ENCODE assay signal across 21 mouse cellular contexts in the genomic region with DNA sequence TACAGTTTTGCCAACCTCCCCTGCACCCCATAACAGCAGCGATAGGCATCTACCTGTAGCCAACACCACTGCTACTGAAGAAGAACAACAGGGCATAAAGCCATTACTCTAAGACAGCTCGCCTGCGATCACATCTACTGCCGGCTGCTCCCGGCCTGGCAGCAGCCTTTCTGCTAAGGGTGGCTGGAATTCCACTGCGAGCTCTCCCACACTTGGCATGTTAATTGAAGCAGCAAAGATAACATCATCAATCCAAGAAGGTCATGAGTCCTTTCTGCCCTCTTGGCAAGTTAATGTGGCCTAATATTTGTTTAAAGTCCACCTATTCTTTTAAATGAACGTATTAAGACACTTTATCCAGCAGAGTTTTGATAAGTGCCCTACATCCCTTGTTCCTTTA.
A peak's percentile ranks its signal among the peaks of the same experiment; 100 is the strongest.
DNase-seq lines count a peak whose midpoint lies in the region; ATAC-seq and TF ChIP-seq lines count a peak whose summit lies in the region.
"Had no signal": no experiment of that assay in that cellular context is flagged by ENCODE, and none has a peak within 500 bp of the region (broad histone marks: within the 10 kb centered on the region; RNA-seq: fewer than 3 reads in every experiment).

No protein-coding gene starts in this region.

- no peak for TF ChIP-seq CTCF in kidney, adult 2 months (conservative IDR thresholded peaks at IDR 0.05; ENCODE audit: insufficient read depth, insufficient read length, low read depth, low read length)
- TF ChIP-seq CTCF in liver, adult 2 months (IDR thresholded peaks at IDR 0.05; ENCODE audit: low read depth, low read length), result no peak
- TF ChIP-seq CTCF in forebrain, postnatal 0 days (IDR thresholded peaks at IDR 0.05; ENCODE audit: low read depth), result no peak

- peak; percentile 5 for DNase-seq in kidney, adult 2 months
- DNase-seq in kidney, adult 8-10 months, result no peak
- peak; percentile 54 for DNase-seq in liver, adult 2 months (ENCODE audit: extremely low read depth, low read depth, low spot score)
- no peak for DNase-seq in liver, embryonic 11.5 days (ENCODE audit: low spot score)
- DNase-seq in embryo, embryonic 9.5 days (ENCODE audit: extremely low spot score), result peak; percentile 23
- DNase-seq in mesoderm, embryonic 11.5 days (ENCODE audit: low read depth, low spot score), result peak; percentile 53
- no peak for DNase-seq in forebrain, postnatal 0 days
- DNase-seq: adrenal gland, postnatal 25 days; cerebellum, adult 18-20 months; cerebellum, adult 9-11 months; cerebellum, postnatal 36 days; gastrocnemius, postnatal 36 days; heart, adult 18-20 months; heart, postnatal 14 days had no signal

- no peaks in the 10 kb centered on the region for H3K9me3 ChIP-seq in liver, embryonic 11.5 days (ENCODE audit: control insufficient read depth, low read length)
- H3K9me3 ChIP-seq in forebrain, postnatal 0 days (ENCODE audit: low read length), result no peaks in the 10 kb centered on the region
- H3K9me3 ChIP-seq: forebrain, embryonic 13.5 days; heart, embryonic 15.5 days; hindbrain, embryonic 13.5 days had no signal

- no peak overlapping the region for H3K9ac ChIP-seq in liver, adult 2 months (ENCODE audit: low read depth, low read length)
- H3K9ac ChIP-seq in liver, embryonic 11.5 days (ENCODE audit: low read depth, low read length), result no peak overlapping the region
- H3K9ac ChIP-seq in forebrain, postnatal 0 days, result no peak overlapping the region
- H3K9ac ChIP-seq: embryonic facial prominence, embryonic 13.5 days; forebrain, embryonic 13.5 days; heart, embryonic 15.5 days; hindbrain, embryonic 13.5 days had no signal

- ATAC-seq in liver, embryonic 11.5 days (replicated peaks; ENCODE audit: low FRiP score), result no peak
- no peak for ATAC-seq in forebrain, postnatal 0 days
- no peak for ATAC-seq in activated CD4-positive, CD25-positive, alpha-beta regulatory T cell, adult 4 months
- ATAC-seq: forebrain, embryonic 13.5 days; hindbrain, postnatal 0 days had no signal

- no peaks in the 10 kb centered on the region for H3K79me2 ChIP-seq in liver, adult 2 months (ENCODE audit: control insufficient read depth, insufficient read depth, low read length)

- no peaks in the 10 kb centered on the region for H3K36me3 ChIP-seq in kidney, adult 2 months (ENCODE audit: control insufficient read depth, insufficient read depth, low read length)
- H3K36me3 ChIP-seq in liver, adult 2 months (ENCODE audit: control insufficient read depth, insufficient read depth, low read length), result no peaks in the 10 kb centered on the region
- no peaks in the 10 kb centered on the region for H3K36me3 ChIP-seq in liver, embryonic 11.5 days (ENCODE audit: control insufficient read depth, insufficient read depth, low read length)
- no peaks in the 10 kb centered on the region for H3K36me3 ChIP-seq in forebrain, postnatal 0 days (ENCODE audit: insufficient read depth)
- H3K36me3 ChIP-seq: embryonic facial prominence, embryonic 13.5 days; heart, embryonic 15.5 days; hindbrain, embryonic 13.5 days had no signal

- H3K4me3 ChIP-seq in kidney, adult 2 months (ENCODE audit: insufficient read depth, low read depth, low read length), result no peak overlapping the region
- H3K4me3 ChIP-seq in liver, adult 2 months (ENCODE audit: insufficient read depth, low read depth, low read length), result no peak overlapping the region
- H3K4me3 ChIP-seq in liver, embryonic 11.5 days (ENCODE audit: low read depth, low read length), result no peak overlapping the region
- H3K4me3 ChIP-seq in forebrain, postnatal 0 days (ENCODE audit: low read depth, low read length), result no peak overlapping the region
- H3K4me3 ChIP-seq: embryonic facial prominence, embryonic 13.5 days; forebrain, embryonic 13.5 days; heart, embryonic 15.5 days; hindbrain, embryonic 13.5 days had no signal

- H3K27me3 ChIP-seq in kidney, adult 2 months (replicated peaks; ENCODE audit: control insufficient read depth, insufficient read depth, low read length), result 0 out of 2 replicates have a peak, but pooled peaks cover 1% of the 10 kb centered on the region
- H3K27me3 ChIP-seq in liver, adult 2 months (ENCODE audit: control insufficient read depth, insufficient read depth, low read length), result no peaks in the 10 kb centered on the region
- H3K27me3 ChIP-seq in liver, embryonic 11.5 days (replicated peaks; ENCODE audit: control insufficient read depth, insufficient read depth, low read length), result no peaks in the 10 kb centered on the region
- H3K27me3 ChIP-seq in forebrain, postnatal 0 days (ENCODE audit: insufficient read depth, low read length), result no peaks in the 10 kb centered on the region
- H3K27me3 ChIP-seq: embryonic facial prominence, embryonic 13.5 days; forebrain, embryonic 13.5 days; heart, embryonic 15.5 days; hindbrain, embryonic 13.5 days had no signal

- no peak for TF ChIP-seq POLR2A in kidney, adult 2 months (IDR thresholded peaks at IDR 0.05; ENCODE audit: low read depth, low read length)
- no peak for TF ChIP-seq POLR2A in liver, adult 2 months (IDR thresholded peaks at IDR 0.05; ENCODE audit: extremely low read depth, insufficient read depth, low read length)

- WGBS in kidney, adult 2 months, result 24% methylated on average over 7 of the region's 7 CpGs
- 54% methylated on average over 7 of the region's 7 CpGs for WGBS in liver, adult 2 months
- 58% methylated on average over 7 of the region's 7 CpGs for WGBS in liver, embryonic 11.5 days
- WGBS in forebrain, postnatal 0 days, result 71% methylated on average over 7 of the region's 7 CpGs

- H3K4me1 ChIP-seq in kidney, adult 2 months (ENCODE audit: control insufficient read depth, insufficient read depth, low read length), result no peaks in the 10 kb centered on the region
- no peaks in the 10 kb centered on the region for H3K4me1 ChIP-seq in liver, adult 2 months (ENCODE audit: control insufficient read depth, insufficient read depth, low read length)
- no peaks in the 10 kb centered on the region for H3K4me1 ChIP-seq in liver, embryonic 11.5 days (replicated peaks; ENCODE audit: control insufficient read depth, insufficient read depth, low read length)
- H3K4me1 ChIP-seq in forebrain, postnatal 0 days (ENCODE audit: insufficient read depth), result no peaks in the 10 kb centered on the region
- H3K4me1 ChIP-seq: embryonic facial prominence, embryonic 13.5 days; forebrain, embryonic 13.5 days had no signal

- no peak overlapping the region for H3K4me2 ChIP-seq in liver, embryonic 11.5 days
- no peak overlapping the region for H3K4me2 ChIP-seq in forebrain, postnatal 0 days (ENCODE audit: low read depth)
- H3K4me2 ChIP-seq: embryonic facial prominence, embryonic 13.5 days; forebrain, embryonic 13.5 days; heart, embryonic 11.5 days; heart, embryonic 15.5 days; hindbrain, embryonic 13.5 days had no signal

- no peak overlapping the region for H3K27ac ChIP-seq in kidney, adult 2 months (ENCODE audit: insufficient read depth, low read depth, low read length)
- no peak overlapping the region for H3K27ac ChIP-seq in liver, adult 2 months (replicated peaks; ENCODE audit: insufficient read depth, low read depth, low read length)
- H3K27ac ChIP-seq in liver, embryonic 11.5 days (ENCODE audit: low read depth, low read length), result no peak overlapping the region
- no peak overlapping the region for H3K27ac ChIP-seq in forebrain, postnatal 0 days (ENCODE audit: low read depth, low read length)
- H3K27ac ChIP-seq: embryonic facial prominence, embryonic 13.5 days; forebrain, embryonic 13.5 days; heart, embryonic 15.5 days; hindbrain, embryonic 13.5 days; hindbrain, postnatal 0 days had no signal

Comparison
In these comparisons a context has a peak if more than half of its experiments do, and no peak if none do; other contexts are left out.
1. DNase-seq: peak in kidney, adult 2 months (single experiment), liver, adult 2 months (single experiment), embryo, embryonic 9.5 days (single experiment) and mesoderm, embryonic 11.5 days (single experiment); none in kidney, adult 8-10 months (0 of 2), liver, embryonic 11.5 days (single experiment) and forebrain, postnatal 0 days (single experiment).